Mouse (Mus musculus): ENCODE results near the gene 6030408B16Rik. TPM values are rescaled to one million over a fixed set of nuclear protein-coding genes. Genes with fewer than 3 reads are reported as not detected.

Gene 6030408B16Rik
- polyA plus RNA-seq, 2 experiments: 0.74 to 1.0 TPM

DNA sequence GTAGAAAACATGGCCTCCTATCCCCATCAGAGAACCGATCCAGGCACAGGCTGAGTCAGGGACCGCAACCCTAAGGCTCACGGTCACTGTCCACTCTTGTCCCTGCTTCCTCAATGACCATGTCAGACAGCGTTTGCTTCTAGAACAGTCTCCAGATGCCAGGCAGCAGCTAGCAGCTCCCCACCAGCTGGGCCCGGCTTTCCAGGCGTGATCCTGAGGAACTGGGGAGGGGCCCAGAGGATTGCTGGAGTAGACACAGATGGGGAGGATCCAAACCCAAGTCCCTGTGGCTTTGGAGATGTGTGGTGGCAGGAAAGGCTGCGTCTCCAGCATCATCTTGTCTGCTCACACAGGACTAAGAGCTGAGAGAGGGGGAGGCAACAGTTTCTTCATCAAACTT is 2.1 kb downstream of the 6030408B16Rik start:
- Histone ChIP-seq H3K4me3 (replicated peaks; ENCODE audit: low read length) (no peak overlapping the region), H3K4me1 (ENCODE audit: control insufficient read depth, insufficient read depth, low read length) (peaks cover 7% of the 10 kb centered on the region; the same call in 1 of the 2 replicates), H3K4me2 (replicated peaks; ENCODE audit: low read depth, low read length, severe bottlenecking) (no peak overlapping the region), H3K27me3 (ENCODE audit: control insufficient read depth, insufficient read depth, low read length) (no peaks in the 10 kb centered on the region), H3K27ac (replicated peaks; ENCODE audit: low read depth, low read length) (no peak overlapping the region), H3K9ac (ENCODE audit: low read depth, low read length, severe bottlenecking) (no peak overlapping the region), H3K36me3 (ENCODE audit: control insufficient read depth, insufficient read depth, low read length) (peaks cover 19% of the 10 kb centered on the region), H3K9me3 (ENCODE audit: control insufficient read depth, low read length) (no peaks in the 10 kb centered on the region)
- WGBS: 67% methylated on average over 7 of the region's 7 CpGs
- DNase-seq (ENCODE audit: low spot score): no peak
- ATAC-seq (ENCODE audit: low FRiP score, low read depth): no peak
- no peak for TF ChIP-seq POLR2A (IDR thresholded peaks at IDR 0.05; ENCODE audit: borderline replicate concordance, extremely low read depth, insufficient read depth, insufficient read length)

- no peak overlapping the region for H3K27ac ChIP-seq (replicated peaks; ENCODE audit: low read depth, low read length)
- no peak for ATAC-seq (ENCODE audit: low FRiP score, low read depth)
- H3K36me3 ChIP-seq (ENCODE audit: control insufficient read depth, insufficient read depth, low read length): peaks cover 13% of the 10 kb centered on the region
- 93% methylated on average over 10 of the region's 10 CpGs for WGBS
- H3K4me1 ChIP-seq (ENCODE audit: control insufficient read depth, insufficient read depth, low read length): peaks cover 7% of the 10 kb centered on the region; the same call in 1 of the 2 replicates
- no peaks in the 10 kb centered on the region for H3K9me3 ChIP-seq (ENCODE audit: control insufficient read depth, low read length)
- no peak for DNase-seq (ENCODE audit: low spot score)
- no peak for TF ChIP-seq POLR2A (IDR thresholded peaks at IDR 0.05; ENCODE audit: borderline replicate concordance, extremely low read depth, insufficient read depth, insufficient read length)
- no peak overlapping the region for H3K4me2 ChIP-seq (replicated peaks; ENCODE audit: low read depth, low read length, severe bottlenecking)
- no peaks in the 10 kb centered on the region for H3K27me3 ChIP-seq (ENCODE audit: control insufficient read depth, insufficient read depth, low read length)
- H3K4me3 ChIP-seq (replicated peaks; ENCODE audit: low read length): no peak overlapping the region
- no peak overlapping the region for H3K9ac ChIP-seq (ENCODE audit: low read depth, low read length, severe bottlenecking)
Measured at GRCm38 (mm10) chr15:101295616-101296015, 2.6 kb downstream of the 6030408B16Rik start.

- no peak overlapping the region; the same call in 1 of the 2 replicates for H3K27ac ChIP-seq (replicated peaks; ENCODE audit: low read depth, low read length)
- WGBS: 71% methylated on average over 11 of the region's 11 CpGs
- TF ChIP-seq POLR2A (IDR thresholded peaks at IDR 0.05; ENCODE audit: borderline replicate concordance, extremely low read depth, insufficient read depth, insufficient read length): no peak
- H3K27me3 ChIP-seq (ENCODE audit: control insufficient read depth, insufficient read depth, low read length): no peaks in the 10 kb centered on the region
- no peaks in the 10 kb centered on the region for H3K9me3 ChIP-seq (ENCODE audit: control insufficient read depth, low read length)
- peaks cover 9% of the 10 kb centered on the region for H3K36me3 ChIP-seq (ENCODE audit: control insufficient read depth, insufficient read depth, low read length)
- H3K4me2 ChIP-seq (replicated peaks; ENCODE audit: low read depth, low read length, severe bottlenecking): no peak overlapping the region
- H3K4me3 ChIP-seq (replicated peaks; ENCODE audit: low read length): no peak overlapping the region
- peak; percentile 53 for DNase-seq (ENCODE audit: low spot score)
- peaks cover 7% of the 10 kb centered on the region; the same call in 1 of the 2 replicates for H3K4me1 ChIP-seq (ENCODE audit: control insufficient read depth, insufficient read depth, low read length)
- no peak for ATAC-seq (ENCODE audit: low FRiP score, low read depth)
- no peak overlapping the region for H3K9ac ChIP-seq (ENCODE audit: low read depth, low read length, severe bottlenecking)
Measured at GRCm38 (mm10) chr15:101296091-101296490, 3.1 kb downstream of the 6030408B16Rik start.

DNA sequence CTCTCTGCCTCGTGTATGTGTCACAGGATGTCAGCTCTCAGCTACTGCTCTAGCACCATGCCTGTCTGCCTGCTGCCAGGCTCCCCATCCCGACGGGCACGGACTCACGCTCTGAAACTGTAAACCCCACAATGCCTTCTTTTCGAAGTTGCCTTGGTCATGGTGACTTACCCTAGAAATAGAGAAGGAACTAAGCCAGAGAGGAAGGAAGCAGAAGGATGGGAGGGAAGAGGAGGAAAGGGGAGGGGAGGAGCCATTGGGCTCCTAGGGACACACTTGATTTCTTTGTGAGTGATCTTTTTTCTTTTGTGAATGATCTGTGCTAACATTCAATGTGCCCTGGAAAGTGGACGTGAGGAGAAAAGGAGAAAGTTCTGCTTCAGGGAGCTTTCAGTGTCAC is 5.0 kb downstream of the 6030408B16Rik start:
- no peak for DNase-seq (ENCODE audit: low spot score)
- no peak for ATAC-seq (ENCODE audit: low FRiP score, low read depth)
- peaks cover 7% of the 10 kb centered on the region; the same call in 1 of the 2 replicates for H3K4me1 ChIP-seq (ENCODE audit: control insufficient read depth, insufficient read depth, low read length)
- H3K27me3 ChIP-seq (ENCODE audit: control insufficient read depth, insufficient read depth, low read length): no peaks in the 10 kb centered on the region
- WGBS: 39% methylated on average over 7 of the region's 7 CpGs
- no peaks in the 10 kb centered on the region for H3K36me3 ChIP-seq (ENCODE audit: control insufficient read depth, insufficient read depth, low read length)
- no peaks in the 10 kb centered on the region for H3K9me3 ChIP-seq (ENCODE audit: control insufficient read depth, low read length)
- no peak overlapping the region for H3K27ac ChIP-seq (replicated peaks; ENCODE audit: low read depth, low read length)
- H3K9ac ChIP-seq (ENCODE audit: low read depth, low read length, severe bottlenecking): peak overlapping the region; percentile 28; the same call in 1 of the 2 replicates
- no peak overlapping the region for H3K4me3 ChIP-seq (replicated peaks; ENCODE audit: low read length)
- H3K4me2 ChIP-seq (replicated peaks; ENCODE audit: low read depth, low read length, severe bottlenecking): peak overlapping the region; percentile 17; the same call in 1 of the 2 replicates
- TF ChIP-seq POLR2A (IDR thresholded peaks at IDR 0.05; ENCODE audit: borderline replicate concordance, extremely low read depth, insufficient read depth, insufficient read length): no peak

GRCm38 (mm10) chr15:101298550-101298949 is 5.5 kb downstream of the 6030408B16Rik start:
- H3K9ac ChIP-seq (ENCODE audit: low read depth, low read length, severe bottlenecking): peak overlapping the region; percentile 28
- no peak for DNase-seq (ENCODE audit: low spot score)
- 14% methylated on average over 7 of the region's 7 CpGs for WGBS

More at GRCm38 (mm10) chr15:101298550-101298949, 5.5 kb downstream of the 6030408B16Rik start:
- Histone ChIP-seq H3K27me3 (ENCODE audit: control insufficient read depth, insufficient read depth, low read length) (no peaks in the 10 kb centered on the region), H3K27ac (replicated peaks; ENCODE audit: low read depth, low read length) (no peak overlapping the region), H3K4me3 (replicated peaks; ENCODE audit: low read length) (no peak overlapping the region), H3K4me1 (ENCODE audit: control insufficient read depth, insufficient read depth, low read length) (0 out of 2 replicates have a peak, but pooled peaks cover 1% of the 10 kb centered on the region), H3K36me3 (ENCODE audit: control insufficient read depth, insufficient read depth, low read length) (no peaks in the 10 kb centered on the region), H3K9me3 (ENCODE audit: control insufficient read depth, low read length) (no peaks in the 10 kb centered on the region), H3K4me2 (replicated peaks; ENCODE audit: low read depth, low read length, severe bottlenecking) (peak overlapping the region; percentile 17; the same call in 1 of the 2 replicates)
- TF ChIP-seq POLR2A (IDR thresholded peaks at IDR 0.05; ENCODE audit: borderline replicate concordance, extremely low read depth, insufficient read depth, insufficient read length): no peak
- ATAC-seq (ENCODE audit: low FRiP score, low read depth): no peak

Data from limb, embryonic 14.5 days (tissue).